Mouse (Mus musculus): ENCODE results near the gene Gm11444.

DNA sequence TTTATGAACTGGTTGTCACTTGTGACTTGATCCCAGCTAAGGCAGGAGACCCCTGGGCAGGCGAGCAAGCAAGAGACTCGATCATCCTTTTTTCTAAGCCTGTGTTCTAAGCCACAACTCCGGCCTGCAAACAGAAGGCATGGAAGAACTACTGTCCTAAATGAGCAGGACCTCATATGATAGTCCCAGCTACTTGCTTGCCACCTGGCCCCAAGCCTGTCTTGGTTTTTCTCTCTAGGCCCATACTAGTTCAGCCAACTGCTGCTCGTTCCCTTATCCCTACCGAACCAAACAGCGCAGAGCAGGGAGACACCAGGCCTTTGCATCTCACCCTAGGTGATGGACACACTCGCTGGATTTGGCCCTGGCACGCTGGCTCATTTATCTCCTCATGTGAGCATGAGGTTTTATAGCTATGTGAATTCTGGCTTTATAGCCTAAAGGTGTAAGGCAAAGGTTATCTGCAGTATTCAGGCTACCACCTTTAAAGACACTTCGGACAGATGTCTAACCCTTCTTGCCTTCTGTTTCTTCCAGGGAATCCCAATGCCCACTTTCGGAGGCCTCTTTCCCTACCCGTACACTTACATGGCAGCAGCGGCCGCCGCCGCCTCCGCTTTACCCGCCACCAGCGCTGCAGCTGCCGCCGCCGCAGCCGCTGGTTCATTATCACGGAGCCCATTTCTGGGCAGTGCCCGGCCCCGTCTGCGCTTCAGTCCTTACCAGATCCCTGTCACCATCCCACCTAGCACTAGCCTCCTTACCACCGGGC, 9.9 kb downstream of the Gm11444 start:
- TF ChIP-seq CTCF (IDR thresholded peaks at IDR 0.05; ENCODE audit: insufficient read depth, low read depth, low read length), result no peak
- no peak for TF ChIP-seq POLR2A (IDR thresholded peaks at IDR 0.05; ENCODE audit: insufficient read depth, low read depth, low read length)

Data from olfactory bulb, adult 2 months (tissue).